Mouse (Mus musculus): ENCODE data around the gene 2410004B18Rik. TPM values are rescaled to one million over a fixed set of nuclear protein-coding genes. Genes with fewer than 3 reads are reported as not detected.

2410004B18Rik gene
- polyA plus RNA-seq, 1 experiment from 2014 or later, result 42.2 TPM

Other genes with a start within 250 kb of the 2410004B18Rik start
- gene Ddah1, start 179.3 kb upstream of the 2410004B18Rik start, polyA plus RNA-seq (2015; fragmentation: Nextera tagmentation; extraction: Ambion mirVana), result 2.9 and 3.2 TPM in 2 replicates
- gene Bcl10, start 15.2 kb upstream of the 2410004B18Rik start, polyA plus RNA-seq (2015; fragmentation: Nextera tagmentation; extraction: Ambion mirVana), result 82.5 and 88.6 TPM in 2 replicates
- 0.54 and 0.61 TPM in 2 replicates for gene Syde2, start 49.9 kb downstream of the 2410004B18Rik start, polyA plus RNA-seq (2015; fragmentation: Nextera tagmentation; extraction: Ambion mirVana)
- gene Wdr63, start 170.1 kb downstream of the 2410004B18Rik start, polyA plus RNA-seq (2015; fragmentation: Nextera tagmentation; extraction: Ambion mirVana), result 0.13 and 0.33 TPM in 2 replicates
- gene Mcoln3, start 179.4 kb downstream of the 2410004B18Rik start, polyA plus RNA-seq (2015; fragmentation: Nextera tagmentation; extraction: Ambion mirVana), result 5.5 and 6.6 TPM in 2 replicates
- 11.1 and 12.5 TPM in 2 replicates for gene Mcoln2, start 211.8 kb downstream of the 2410004B18Rik start, polyA plus RNA-seq (2015; fragmentation: Nextera tagmentation; extraction: Ambion mirVana)